Mouse (Mus musculus): ENCODE measurements around the gene Cfap57.

The Cfap57 gene

GRCm38 (mm10) chr4:118620279-118620966 lies at the start of gene Cfap57, which contains the start of gene Ebna1bp2:
Gene Cfap57 (minus strand): TSS chr4:118620777.
Gene Ebna1bp2 (plus strand): TSS chr4:118620799.
- peak; percentile 86 for DNase-seq (ENCODE audit: low spot score)

- no peak for DNase-seq (ENCODE audit: low spot score)
These were observed 38.1 kb upstream of the Cfap57 start, which contains the start of gene Olfr62 for GRCm38 (mm10) chr4:118658652-118659051. Gene Olfr62 (plus strand): TSS chr4:118658952.

GRCm38 (mm10) chr4:118645234-118645633 lies 24.7 kb upstream of the Cfap57 start:
- DNase-seq (ENCODE audit: low spot score), result peak; percentile 55

GRCm38 (mm10) chr4:118642346-118643190 lies 22.0 kb upstream of the Cfap57 start:
- DNase-seq (ENCODE audit: low spot score), result no peak

GRCm38 (mm10) chr4:118630261-118630660 lies 9.7 kb upstream of the Cfap57 start:
- DNase-seq (ENCODE audit: low spot score), result no peak

- DNase-seq (ENCODE audit: low spot score), result no peak
These were observed 1.2 kb upstream of the Cfap57 start for GRCm38 (mm10) chr4:118621781-118622180.

GRCm38 (mm10) chr4:118620967-118621320 lies 367 bp upstream of the Cfap57 start:
- no peak for DNase-seq (ENCODE audit: low spot score)

GRCm38 (mm10) chr4:118615412-118615811 lies 5.2 kb downstream of the Cfap57 start:
- no peak for DNase-seq (ENCODE audit: low spot score)

GRCm38 (mm10) chr4:118612619-118613018 lies 8.0 kb downstream of the Cfap57 start:
- DNase-seq (ENCODE audit: low spot score), result peak; percentile 25

GRCm38 (mm10) chr4:118609836-118610235 lies 10.7 kb downstream of the Cfap57 start:
- DNase-seq (ENCODE audit: low spot score), result no peak

- no peak for DNase-seq (ENCODE audit: low spot score)
These were observed 16.5 kb downstream of the Cfap57 start for GRCm38 (mm10) chr4:118604065-118604464.

GRCm38 (mm10) chr4:118589733-118590130 lies 30.8 kb downstream of the Cfap57 start:
- DNase-seq (ENCODE audit: low spot score), result no peak

- DNase-seq (ENCODE audit: low spot score), result no peak
These were observed 31.4 kb downstream of the Cfap57 start for GRCm38 (mm10) chr4:118589053-118589732.

- no peak for DNase-seq (ENCODE audit: low spot score)
These were observed 37.9 kb downstream of the Cfap57 start for GRCm38 (mm10) chr4:118582629-118583028.

- DNase-seq (ENCODE audit: low spot score), result no peak
These were observed 39.1 kb downstream of the Cfap57 start for GRCm38 (mm10) chr4:118581508-118581907.

- peak; percentile 54 for DNase-seq (ENCODE audit: low spot score)
These were observed 41.3 kb downstream of the Cfap57 start for GRCm38 (mm10) chr4:118579313-118579712.

GRCm38 (mm10) chr4:118576097-118576496 lies 44.5 kb downstream of the Cfap57 start:
- DNase-seq (ENCODE audit: low spot score), result peak; percentile 91

- no peak for DNase-seq (ENCODE audit: low spot score)
These were observed 49.1 kb downstream of the Cfap57 start for GRCm38 (mm10) chr4:118571441-118571840.

GRCm38 (mm10) chr4:118569320-118569719 lies 51.3 kb downstream of the Cfap57 start:
- no peak for DNase-seq (ENCODE audit: low spot score)

- DNase-seq (ENCODE audit: low spot score), result no peak
These were observed 51.9 kb downstream of the Cfap57 start for GRCm38 (mm10) chr4:118568709-118569108.

- peak; percentile 47 for DNase-seq (ENCODE audit: low spot score)
These were observed 54.4 kb downstream of the Cfap57 start for GRCm38 (mm10) chr4:118566161-118566676.

GRCm38 (mm10) chr4:118564926-118565279 lies 55.7 kb downstream of the Cfap57 start:
- DNase-seq (ENCODE audit: low spot score), result no peak

Measured in urinary bladder, postnatal 25 days (tissue).